Comparison of ENCODE assay signal across 9 mouse cellular contexts in the genomic region with DNA sequence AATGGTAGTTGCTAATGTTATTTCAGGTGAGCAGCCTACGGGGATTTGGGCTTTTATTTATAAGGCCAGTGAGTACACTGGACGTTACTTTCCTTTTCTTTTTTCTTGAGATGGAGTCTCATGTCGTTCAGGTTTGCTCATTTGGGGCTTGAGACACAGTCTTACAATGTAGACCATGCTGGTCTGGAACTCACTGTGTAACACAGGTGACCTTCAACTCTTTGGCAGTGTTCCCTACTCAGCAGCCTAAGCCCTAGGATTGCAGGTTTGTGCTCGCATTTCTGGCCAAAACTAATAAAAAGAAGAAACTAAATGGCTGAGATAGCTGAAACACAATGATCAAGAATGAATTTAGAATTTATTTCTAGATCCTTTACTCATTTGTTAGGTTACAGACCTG. TPM values are rescaled to one million over a fixed set of nuclear protein-coding genes. Genes with fewer than 3 reads are reported as not detected.
DNase-seq lines count a peak whose midpoint lies in the region; ATAC-seq and TF ChIP-seq lines count a peak whose summit lies in the region.
"Had no signal": no experiment of that assay in that cellular context is flagged by ENCODE, and none has a peak within 500 bp of the region (broad histone marks: within the 10 kb centered on the region; RNA-seq: fewer than 3 reads in every experiment).

No protein-coding gene starts in this region.

- no peaks in the 10 kb centered on the region for H3K36me3 ChIP-seq in heart, embryonic 13.5 days
- H3K36me3 ChIP-seq in heart, postnatal 0 days (replicated peaks; ENCODE audit: control insufficient read depth, insufficient read depth, low read length) = no peaks in the 10 kb centered on the region; the same call in 1 of the 2 replicates
- H3K36me3 ChIP-seq in liver, embryonic 13.5 days = peaks cover 8% of the 10 kb centered on the region
- H3K36me3 ChIP-seq in forebrain, embryonic 10.5 days (replicated peaks) = no peaks in the 10 kb centered on the region

- no peak for TF ChIP-seq EP300 in heart, postnatal 0 days (IDR thresholded peaks at IDR 0.05; ENCODE audit: low read depth)

- no peaks in the 10 kb centered on the region for H3K9me3 ChIP-seq in heart, embryonic 13.5 days
- no peaks in the 10 kb centered on the region for H3K9me3 ChIP-seq in heart, postnatal 0 days (replicated peaks; ENCODE audit: control insufficient read depth, low read length)
- no peaks in the 10 kb centered on the region for H3K9me3 ChIP-seq in liver, embryonic 13.5 days (replicated peaks)
- H3K9me3 ChIP-seq in forebrain, embryonic 10.5 days = no peaks in the 10 kb centered on the region

- no peaks in the 10 kb centered on the region for H3K27me3 ChIP-seq in heart, embryonic 13.5 days (replicated peaks)
- no peaks in the 10 kb centered on the region for H3K27me3 ChIP-seq in heart, postnatal 0 days (ENCODE audit: control insufficient read depth, insufficient read depth, low read length)
- no peaks in the 10 kb centered on the region for H3K27me3 ChIP-seq in liver, embryonic 13.5 days
- no peaks in the 10 kb centered on the region for H3K27me3 ChIP-seq in forebrain, embryonic 10.5 days (ENCODE audit: poor library complexity, severe bottlenecking)

- intact Hi-C loops in heart, postnatal 25 days (cut with DNase I) = loop anchor here (1.0 kb wide), 1 partner anchor 16 kb away; the partner anchor contains the start of gene Picalm

- TF ChIP-seq CTCF in heart, postnatal 0 days (IDR thresholded peaks at IDR 0.05; ENCODE audit: low read depth) = no peak

- no peak for DNase-seq in heart, postnatal 25 days (ENCODE audit: low spot score)
- DNase-seq in brain, adult 2 months (ENCODE audit: low read depth, low spot score) = peak; percentile 69
- DNase-seq in heart, postnatal 0 days (ENCODE audit: low spot score) = no peak
- no peak for DNase-seq in liver, embryonic 13.5 days
- no peak for DNase-seq in forebrain, embryonic 10.5 days (ENCODE audit: extremely low spot score, low spot score)
- no peak for DNase-seq in urinary bladder, postnatal 4 days (ENCODE audit: low spot score in 2 of 2)
- DNase-seq: gastrocnemius, postnatal 25 days had no signal

- 28% methylated on average over 4 of the region's 4 CpGs for WGBS in heart, embryonic 13.5 days
- 8% methylated on average over 4 of the region's 4 CpGs for WGBS in heart, postnatal 0 days
- WGBS in liver, embryonic 13.5 days (ENCODE audit: insufficient replicate concordance) = 26% methylated on average over 4 of the region's 4 CpGs
- 70% methylated on average over 4 of the region's 4 CpGs for WGBS in forebrain, embryonic 10.5 days

- peak overlapping the region; percentile 77 for H3K9ac ChIP-seq in heart, embryonic 13.5 days
- H3K9ac ChIP-seq in heart, postnatal 0 days (replicated peaks; ENCODE audit: low read depth, low read length) = peak overlapping the region; percentile 35
- H3K9ac ChIP-seq in liver, embryonic 13.5 days = peak overlapping the region; percentile 74

- H3K27ac ChIP-seq in heart, embryonic 13.5 days (replicated peaks) = peak overlapping the region; percentile 96
- peak overlapping the region; percentile 90 for H3K27ac ChIP-seq in heart, postnatal 0 days (ENCODE audit: low read depth)
- H3K27ac ChIP-seq in liver, embryonic 13.5 days = peak overlapping the region; percentile 97
- H3K27ac ChIP-seq in forebrain, embryonic 10.5 days = no peak overlapping the region

- H3K4me1 ChIP-seq in heart, embryonic 13.5 days = peaks cover 71% of the 10 kb centered on the region
- peaks cover 63% of the 10 kb centered on the region for H3K4me1 ChIP-seq in heart, postnatal 0 days (ENCODE audit: control insufficient read depth, insufficient read depth)
- peaks cover 77% of the 10 kb centered on the region for H3K4me1 ChIP-seq in liver, embryonic 13.5 days (replicated peaks)
- H3K4me1 ChIP-seq in forebrain, embryonic 10.5 days = peaks cover 15% of the 10 kb centered on the region; the same call in 1 of the 2 replicates

- ATAC-seq in heart, embryonic 13.5 days (ENCODE audit: extremely low read depth, insufficient number of reproducible peaks, low FRiP score, low TSS enrichment) = no peak
- ATAC-seq in heart, postnatal 0 days (ENCODE audit: insufficient read depth, low read depth) = peak; percentile 85
- ATAC-seq in liver, embryonic 13.5 days (ENCODE audit: low read depth) = peak; percentile 65
- ATAC-seq in megakaryocyte-erythroid progenitor cell, adult 5-6 weeks (replicated peaks; ENCODE audit: low FRiP score, low TSS enrichment, poor library complexity, severe bottlenecking) = no peak

- peak overlapping the region; percentile 32 for H3K4me3 ChIP-seq in heart, embryonic 13.5 days
- H3K4me3 ChIP-seq in heart, postnatal 0 days (ENCODE audit: low read depth, low read length) = peak overlapping the region; percentile 17; the same call in 1 of the 2 replicates
- peak overlapping the region; percentile 43 for H3K4me3 ChIP-seq in liver, embryonic 13.5 days (replicated peaks)
- H3K4me3 ChIP-seq in forebrain, embryonic 10.5 days = no peak overlapping the region

- H3K4me2 ChIP-seq in heart, embryonic 13.5 days = peak overlapping the region; percentile 66
- peak overlapping the region; percentile 46 for H3K4me2 ChIP-seq in heart, postnatal 0 days (ENCODE audit: low read depth, low read length)
- peak overlapping the region; percentile 65 for H3K4me2 ChIP-seq in liver, embryonic 13.5 days

RNA-seq across cellular contexts. Expression of gene Picalm, which starts 15.9 kb away (rescaled TPM):
- polyA plus RNA-seq in heart, embryonic 13.5 days (2015; fragmentation: Nextera tagmentation; extraction: Ambion mirVana) = 29.1 and 31.0 TPM in 2 replicates
- 100 to 1,000 TPM; 116 to 126 TPM for total RNA-seq in heart, postnatal 25 days (2021)
- 169 and 208 TPM in 2 replicates for total RNA-seq in heart, postnatal 0 days (2014; rRNA removed; ENCODE audit: low replicate concordance)
- polyA plus RNA-seq in heart, postnatal 0 days (2015; fragmentation: Nextera tagmentation; extraction: Ambion mirVana) = 25.2 and 29.2 TPM in 2 replicates
- 51.1 and 58.4 TPM in 2 replicates for polyA plus RNA-seq in liver, embryonic 13.5 days (2015; fragmentation: Nextera tagmentation; extraction: Ambion mirVana)
- 282 and 330 TPM in 2 replicates for total RNA-seq in megakaryocyte-erythroid progenitor cell, adult 5-6 weeks (2014; fragmentation: Nextera tagmentation)
- total RNA-seq in megakaryocyte-erythroid progenitor cell, adult 5-6 weeks (2017) = 338 and 342 TPM in 2 replicates
- 22.9 and 25.0 TPM in 2 replicates for polyA plus RNA-seq in forebrain, embryonic 10.5 days (2016; fragmentation: Nextera tagmentation; extraction: Ambion mirVana)

Comparison
In these comparisons a context has a peak if more than half of its experiments do, and no peak if none do; other contexts are left out.
1. ATAC-seq: peak in heart, postnatal 0 days (single experiment) and liver, embryonic 13.5 days (single experiment); none in heart, embryonic 13.5 days (single experiment) and megakaryocyte-erythroid progenitor cell, adult 5-6 weeks (single experiment).
2. Peak in every context shown above with its lines, with median percentiles within 50 percentile points of each other: H3K4me2 ChIP-seq and H3K9ac ChIP-seq.